Mouse (Mus musculus) limb, embryonic 14.5 days (tissue): ENCODE results near the gene Ebf1. TPM values are rescaled to one million over a fixed set of nuclear protein-coding genes. Genes with fewer than 3 reads are reported as not detected.

Experiments used
- ATAC-seq: fragments of 200-750 bp; cut with Nextera tagmentation; 2 replicates; pipeline ENCODE4 v1.8.0; 2017; ENCODE audit warnings: low read depth, moderate number of reproducible peaks, moderate TSS enrichment; ENCODE audit not compliant: low FRiP score
- DNase-seq: peaks from one replicate; pipeline ENCODE4 v3.0.0-alpha.2; 2015; ENCODE audit warnings: low spot score
- H3K27ac ChIP-seq: fragments of 300-500 bp; sonication (generic); replicated peaks from 2 replicates; pipeline ENCODE4 v1.5.1; 2014; ENCODE audit warnings: low read depth, mild to moderate bottlenecking, low read length, moderate library complexity, mixed read lengths
- H3K27me3 ChIP-seq: fragments of 300-500 bp; sonication (generic); 2 replicates; pipeline ENCODE4 v1.6.1; 2014; ENCODE audit warnings: low read length, mixed read lengths; ENCODE audit not compliant: control insufficient read depth, insufficient read depth
- H3K36me3 ChIP-seq: fragments of 300-500 bp; sonication (generic); 2 replicates; pipeline ENCODE4 v1.6.1; 2014; ENCODE audit warnings: mild to moderate bottlenecking, low read length, moderate library complexity, mixed read lengths; ENCODE audit not compliant: control insufficient read depth, insufficient read depth
- H3K4me1 ChIP-seq: fragments of 300-500 bp; sonication (generic); 2 replicates; pipeline ENCODE4 v1.6.1; 2014; ENCODE audit warnings: antibody characterized with exemption, low read length, mixed read lengths; ENCODE audit not compliant: control insufficient read depth, insufficient read depth
- H3K4me2 ChIP-seq: fragments of 300-500 bp; sonication (generic); replicated peaks from 2 replicates; pipeline ENCODE4 v1.6.1; 2014; ENCODE audit warnings: low read depth, mild to moderate bottlenecking, low read length, moderate library complexity; ENCODE audit not compliant: severe bottlenecking
- H3K4me3 ChIP-seq: fragments of 300-500 bp; sonication (generic); replicated peaks from 2 replicates; pipeline ENCODE4 v1.5.1; 2014; ENCODE audit warnings: low read length
- H3K9ac ChIP-seq: fragments of 300-500 bp; sonication (generic); 2 replicates; pipeline ENCODE4 v1.6.1; 2014; ENCODE audit warnings: mild to moderate bottlenecking, low read depth, low read length, moderate library complexity; ENCODE audit not compliant: severe bottlenecking
- H3K9me3 ChIP-seq: fragments of 300-500 bp; sonication (generic); 2 replicates; pipeline ENCODE4 v1.6.1; 2016; ENCODE audit warnings: low read length; ENCODE audit not compliant: control insufficient read depth
- POLR2A ChIP-seq: fragments of 200-500 bp; IDR thresholded peaks from 2 replicates; pipeline ENCODE4 v1.8.0; 2012; ENCODE audit warnings: inconsistent platforms, mild to moderate bottlenecking, moderate library complexity, borderline replicate concordance; ENCODE audit not compliant: insufficient read depth, insufficient read length; ENCODE audit errors: extremely low read depth
- WGBS: fragments of 180-500 bp; shearing (Covaris S2); extraction: QIAGEN DNeasy Blood & Tissue Kit; methylation state at CpG from one replicate; pipeline ENCODE4 v1.1.7; 2014; 5-methylcytosine and 5-hydroxymethylcytosine counted together
- polyA plus RNA-seq, 2 experiments: library from polyadenylated mRNA; depleted of rRNA in 1 of 2; stranded (reverse) in 1 of 2; unstranded in 1 of 2; fragments of >200 nt; fragmentation: Nextera tagmentation in 1 of 2; extraction: Ambion mirVana in 1 of 2; gene quantifications; 2 replicates each; pipeline versions ENCODE4 v1.2.1 to v1.2.3; 2012 to 2014

The Ebf1 gene
- polyA plus RNA-seq, 2 experiments = 42.9 to 71.4 TPM

GRCm38 (mm10) chr11:44707381-44708289, 90.5 kb downstream of the Ebf1 start:
- Histone ChIP-seq H3K9ac (no peak overlapping the region), H3K27me3 (no peaks in the 10 kb centered on the region), H3K4me2 (0 out of 2 replicates have a peak overlapping the region, but pooled peaks have one; percentile 6), H3K4me1 (peaks cover 8% of the 10 kb centered on the region; the same call in 1 of the 2 replicates), H3K27ac (peak overlapping the region; percentile 58; the same call in 1 of the 2 replicates), H3K36me3 (no peaks in the 10 kb centered on the region), H3K9me3 (no peaks in the 10 kb centered on the region), H3K4me3 (no peak overlapping the region)
- WGBS = 14% methylated on average over 13 of the region's 13 CpGs
- ATAC-seq = no peak
- no peak for DNase-seq
- TF ChIP-seq POLR2A = no peak

GRCm38 (mm10) chr11:44708290-44708685, 91.2 kb downstream of the Ebf1 start:
- Histone ChIP-seq H3K9ac (no peak overlapping the region), H3K4me3 (no peak overlapping the region), H3K4me1 (peaks cover 8% of the 10 kb centered on the region; the same call in 1 of the 2 replicates), H3K9me3 (no peaks in the 10 kb centered on the region), H3K27me3 (no peaks in the 10 kb centered on the region), H3K36me3 (no peaks in the 10 kb centered on the region), H3K27ac (no peak overlapping the region), H3K4me2 (no peak overlapping the region)
- ATAC-seq = no peak
- no peak for DNase-seq
- 80% methylated on average over 6 of the region's 6 CpGs for WGBS
- no peak for TF ChIP-seq POLR2A

GRCm38 (mm10) chr11:44709073-44709618, 92.0 kb downstream of the Ebf1 start:
- no peaks in the 10 kb centered on the region for H3K9me3 ChIP-seq
- H3K27ac ChIP-seq = no peak overlapping the region
- no peak overlapping the region for H3K9ac ChIP-seq
- ATAC-seq (no peak), DNase-seq (no peak)
- no peaks in the 10 kb centered on the region for H3K36me3 ChIP-seq
- TF ChIP-seq POLR2A = no peak
- no peak overlapping the region for H3K4me3 ChIP-seq
- peaks cover 8% of the 10 kb centered on the region; the same call in 1 of the 2 replicates for H3K4me1 ChIP-seq
- H3K27me3 ChIP-seq = no peaks in the 10 kb centered on the region
- H3K4me2 ChIP-seq = no peak overlapping the region

- DNase-seq (no peak), ATAC-seq (no peak)
- Histone ChIP-seq H3K27ac (no peak overlapping the region), H3K36me3 (no peaks in the 10 kb centered on the region), H3K4me3 (no peak overlapping the region), H3K9ac (no peak overlapping the region), H3K4me1 (peaks cover 9% of the 10 kb centered on the region; the same call in 1 of the 2 replicates), H3K9me3 (no peaks in the 10 kb centered on the region), H3K27me3 (no peaks in the 10 kb centered on the region), H3K4me2 (no peak overlapping the region)
- 80% methylated on average over 6 of the region's 6 CpGs for WGBS
- TF ChIP-seq POLR2A = no peak
These were observed 92.8 kb downstream of the Ebf1 start for GRCm38 (mm10) chr11:44709869-44710460.

GRCm38 (mm10) chr11:44710861-44711260, 93.7 kb downstream of the Ebf1 start:
- H3K9me3 ChIP-seq = no peaks in the 10 kb centered on the region
- no peak for TF ChIP-seq POLR2A
- H3K4me1 ChIP-seq = peaks cover 17% of the 10 kb centered on the region; the same call in 1 of the 2 replicates
- H3K36me3 ChIP-seq = no peaks in the 10 kb centered on the region
- no peak overlapping the region for H3K27ac ChIP-seq
- DNase-seq = no peak
- H3K4me2 ChIP-seq = no peak overlapping the region
- H3K4me3 ChIP-seq = no peak overlapping the region
- H3K27me3 ChIP-seq = no peaks in the 10 kb centered on the region
- no peak overlapping the region for H3K9ac ChIP-seq
- no peak for ATAC-seq
